12 mouse cellular contexts compared by ENCODE assay signal in genomic region chr15:25459901-25460300, GRCm38 (mm10). TPM values are rescaled to one million over a fixed set of nuclear protein-coding genes. Genes with fewer than 3 reads are reported as not detected.
A peak's percentile ranks its signal among the peaks of the same experiment; 100 is the strongest.
DNase-seq lines count a peak whose midpoint lies in the region; ATAC-seq and TF ChIP-seq lines count a peak whose summit lies in the region.
"Had no signal": no experiment of that assay in that cellular context is flagged by ENCODE, and none has a peak within 500 bp of the region (broad histone marks: within the 10 kb centered on the region; RNA-seq: fewer than 3 reads in every experiment).

No protein-coding gene starts in this region.

- no peak overlapping the region for H3K4me2 ChIP-seq in heart, embryonic 11.5 days
- H3K4me2 ChIP-seq in liver, postnatal 0 days (ENCODE audit: low read depth, low read length), result no peak overlapping the region
- no peak overlapping the region for H3K4me2 ChIP-seq in liver, embryonic 11.5 days
- peak overlapping the region; percentile 77 for H3K4me2 ChIP-seq in myocyte (ENCODE audit: low read depth)
- H3K4me2 ChIP-seq: limb, embryonic 12.5 days; neural tube, embryonic 12.5 days had no signal

- no peak overlapping the region for H3ac ChIP-seq in myocyte (ENCODE audit: control insufficient read depth, insufficient read length)

- H3K27ac ChIP-seq in heart, embryonic 11.5 days (ENCODE audit: low read depth, low read length), result no peak overlapping the region
- peak overlapping the region; percentile 44; the same call in 1 of the 2 replicates for H3K27ac ChIP-seq in liver, postnatal 0 days (ENCODE audit: low read depth)
- H3K27ac ChIP-seq in liver, embryonic 11.5 days (ENCODE audit: low read depth, low read length), result no peak overlapping the region
- H3K27ac ChIP-seq in cortical plate, adult 2 months (ENCODE audit: insufficient read depth, low read length), result peak overlapping the region; percentile 77
- H3K27ac ChIP-seq: limb, embryonic 12.5 days; neural tube, embryonic 12.5 days had no signal

- no peak overlapping the region for H3K4me3 ChIP-seq in heart, embryonic 11.5 days (ENCODE audit: low read depth, low read length)
- no peak overlapping the region for H3K4me3 ChIP-seq in liver, postnatal 0 days (ENCODE audit: low read depth, low read length)
- no peak overlapping the region for H3K4me3 ChIP-seq in liver, embryonic 11.5 days (ENCODE audit: low read depth, low read length)
- no peak overlapping the region for H3K4me3 ChIP-seq in cortical plate, adult 2 months (ENCODE audit: insufficient read depth, low read length)
- H3K4me3 ChIP-seq in myocyte, result no peak overlapping the region
- H3K4me3 ChIP-seq: limb, embryonic 12.5 days; neural tube, embryonic 12.5 days had no signal

- 24% methylated on average over 7 of the region's 7 CpGs for WGBS in heart, embryonic 11.5 days (ENCODE audit: insufficient replicate concordance)
- WGBS in liver, postnatal 0 days (ENCODE audit: insufficient replicate concordance), result 53% methylated on average over 7 of the region's 7 CpGs
- 29% methylated on average over 7 of the region's 7 CpGs for WGBS in liver, embryonic 11.5 days

- peak; percentile 53; the same call in 1 of the 2 replicates for TF ChIP-seq EP300 in liver, postnatal 0 days (IDR thresholded peaks at IDR 0.05; ENCODE audit: low read depth)

- TF ChIP-seq POLR2A in cortical plate, adult 2 months (IDR thresholded peaks at IDR 0.05; ENCODE audit: extremely low read depth, insufficient read depth, low read length), result no peak
- TF ChIP-seq POLR2A in myocyte (IDR thresholded peaks at IDR 0.05; ENCODE audit: insufficient read length, low read depth), result no peak

- TF ChIP-seq CTCF in liver, postnatal 0 days (IDR thresholded peaks at IDR 0.05; ENCODE audit: low read depth), result no peak
- no peak for TF ChIP-seq CTCF in cortical plate, adult 2 months (IDR thresholded peaks at IDR 0.05; ENCODE audit: extremely low read depth, insufficient read depth, low read length)

- ATAC-seq in heart, embryonic 11.5 days (replicated peaks; ENCODE audit: insufficient number of reproducible peaks, low FRiP score, low TSS enrichment), result no peak
- ATAC-seq in liver, postnatal 0 days, result no peak
- no peak for ATAC-seq in liver, embryonic 11.5 days (replicated peaks; ENCODE audit: low FRiP score)
- no peak for ATAC-seq in inflammation-experienced regulatory T-cells, adult 6 months

- DNase-seq in heart, adult 8-10 months (ENCODE audit: low spot score), result peak; percentile 78
- no peak for DNase-seq in liver, postnatal 0 days
- DNase-seq in liver, embryonic 11.5 days (ENCODE audit: low spot score), result no peak
- DNase-seq in MN1 (ENCODE audit: low spot score), result no peak
- DNase-seq: cerebellum, postnatal 10 days; right cerebral cortex, adult 18-20 months had no signal

- no peak overlapping the region for H3K9ac ChIP-seq in heart, embryonic 11.5 days (ENCODE audit: low read depth, low read length)
- no peak overlapping the region for H3K9ac ChIP-seq in liver, postnatal 0 days (replicated peaks)
- H3K9ac ChIP-seq in liver, embryonic 11.5 days (ENCODE audit: low read depth, low read length), result no peak overlapping the region
- H3K9ac ChIP-seq: limb, embryonic 12.5 days; neural tube, embryonic 12.5 days had no signal

- H3K9me3 ChIP-seq in heart, embryonic 11.5 days (replicated peaks; ENCODE audit: control insufficient read depth, low read length), result no peaks in the 10 kb centered on the region
- H3K9me3 ChIP-seq in liver, postnatal 0 days (ENCODE audit: low read length), result no peaks in the 10 kb centered on the region
- no peaks in the 10 kb centered on the region for H3K9me3 ChIP-seq in liver, embryonic 11.5 days (ENCODE audit: control insufficient read depth, low read length)
- H3K9me3 ChIP-seq: limb, embryonic 12.5 days; neural tube, embryonic 12.5 days had no signal

- H3K4me1 ChIP-seq in heart, embryonic 11.5 days (ENCODE audit: control insufficient read depth, insufficient read depth, low read length), result no peaks in the 10 kb centered on the region
- H3K4me1 ChIP-seq in liver, postnatal 0 days (ENCODE audit: insufficient read depth), result no peaks in the 10 kb centered on the region
- peaks cover 7% of the 10 kb centered on the region; the same call in 1 of the 2 replicates for H3K4me1 ChIP-seq in liver, embryonic 11.5 days (replicated peaks; ENCODE audit: control insufficient read depth, insufficient read depth, low read length)
- no peaks in the 10 kb centered on the region for H3K4me1 ChIP-seq in cortical plate, adult 2 months (ENCODE audit: control insufficient read depth, insufficient read depth, low read length)
- H3K4me1 ChIP-seq: neural tube, embryonic 12.5 days had no signal

- H3K27me3 ChIP-seq in heart, embryonic 11.5 days (ENCODE audit: control insufficient read depth, insufficient read depth, low read length), result no peaks in the 10 kb centered on the region
- H3K27me3 ChIP-seq in liver, postnatal 0 days (ENCODE audit: insufficient read depth, low read length), result no peaks in the 10 kb centered on the region
- H3K27me3 ChIP-seq in liver, embryonic 11.5 days (replicated peaks; ENCODE audit: control insufficient read depth, insufficient read depth, low read length), result no peaks in the 10 kb centered on the region
- no peaks in the 10 kb centered on the region for H3K27me3 ChIP-seq in myocyte (ENCODE audit: control insufficient read depth, insufficient read depth, insufficient read length)
- H3K27me3 ChIP-seq: limb, embryonic 12.5 days; neural tube, embryonic 12.5 days had no signal

- no peaks in the 10 kb centered on the region for H3K79me2 ChIP-seq in myocyte (ENCODE audit: control insufficient read depth, insufficient read depth)

- H3K36me3 ChIP-seq in heart, embryonic 11.5 days (ENCODE audit: control insufficient read depth, insufficient read depth, low read length), result no peaks in the 10 kb centered on the region
- no peaks in the 10 kb centered on the region for H3K36me3 ChIP-seq in liver, postnatal 0 days (replicated peaks; ENCODE audit: insufficient read depth, low read length)
- no peaks in the 10 kb centered on the region for H3K36me3 ChIP-seq in liver, embryonic 11.5 days (ENCODE audit: control insufficient read depth, insufficient read depth, low read length)
- H3K36me3 ChIP-seq in myocyte (ENCODE audit: control insufficient read depth, insufficient read depth), result no peaks in the 10 kb centered on the region
- H3K36me3 ChIP-seq: limb, embryonic 12.5 days; neural tube, embryonic 12.5 days had no signal

TF ChIP-seq in myocyte, 11 proteins besides CTCF, POLR2A, EP300 and RAD21:
- TF ChIP-seq MYOG (IDR thresholded peaks at IDR 0.05; ENCODE audit: control insufficient read depth in 1 of 3, insufficient read depth in 1 of 3, insufficient read length in 2 of 3, low read depth in 2 of 3), result peak in 2 of 3 experiments; percentile 50 to 97
- no peak for TF ChIP-seq CEBPB (IDR thresholded peaks at IDR 0.05; ENCODE audit: insufficient read depth, poor library complexity, severe bottlenecking)
- no peak for TF ChIP-seq TCF3 (IDR thresholded peaks at IDR 0.05; ENCODE audit: insufficient read length, low read depth)
- TF ChIP-seq SRF (IDR thresholded peaks at IDR 0.05; ENCODE audit: control insufficient read depth, insufficient read length, low read depth), result no peak
- peak; percentile 33 for TF ChIP-seq USF1 (IDR thresholded peaks at IDR 0.05; ENCODE audit: low read depth)
- no peak for TF ChIP-seq E2F4 (IDR thresholded peaks at IDR 0.05; ENCODE audit: insufficient read depth)
- peak; percentile 78 to 84 (median 80) for TF ChIP-seq MYOD1 (IDR thresholded peaks at IDR 0.05; ENCODE audit: control insufficient read depth in 1 of 3, insufficient read length in 2 of 3, low read depth in 2 of 3)
- TF ChIP-seq REST (IDR thresholded peaks at IDR 0.05; ENCODE audit: insufficient read depth, insufficient read length), result no peak
- TF ChIP-seq POLR2AphosphoS2 (IDR thresholded peaks at IDR 0.05; ENCODE audit: insufficient read length, low read depth), result no peak
- TF ChIP-seq MAX (IDR thresholded peaks at IDR 0.05; ENCODE audit: low read depth), result no peak
- TF ChIP-seq TCF12 (IDR thresholded peaks at IDR 0.05; ENCODE audit: insufficient read depth, poor library complexity, severe bottlenecking), result peak; percentile 76

RNA-seq across cellular contexts. Expression of gene Basp1, which starts 46.3 kb away (rescaled TPM):
- total RNA-seq in heart, adult 8-10 months (2022), result under 1 TPM; 0.73 to 0.91 (median 0.83) TPM
- polyA plus RNA-seq in heart, embryonic 11.5 days (2014; fragmentation: Nextera tagmentation; extraction: Ambion mirVana), result 15.3 and 16.3 TPM in 2 replicates
- 1.9 and 2.2 TPM in 2 replicates for polyA plus RNA-seq in liver, postnatal 0 days (2015; fragmentation: Nextera tagmentation; extraction: Ambion mirVana)
- polyA plus RNA-seq in liver, embryonic 11.5 days (2014; fragmentation: Nextera tagmentation; extraction: Ambion mirVana), result 12.8 and 13.2 TPM in 2 replicates
- polyA plus RNA-seq in cortical plate, adult 2 months (2012; rRNA removed), result 424 and 485 TPM in 2 replicates
- polyA plus RNA-seq in myocyte (2012; fragmentation: generic; extraction: Trizol), result 103 TPM
- under 1 TPM in 1 of 3 experiments, not detected in 2; 0.51 TPM for polyA plus RNA-seq in inflammation-experienced regulatory T-cells, adult 6 months (2017; shearing (Covaris generic))

Comparison
In these comparisons a context has a peak if more than half of its experiments do, and no peak if none do; other contexts are left out.
1. H3K27ac ChIP-seq: peak in liver, postnatal 0 days (single experiment) and cortical plate, adult 2 months (single experiment); none in heart, embryonic 11.5 days (single experiment) and liver, embryonic 11.5 days (single experiment).